Mouse (Mus musculus) hindbrain, embryonic 11.5 days (tissue): ENCODE measurements around the gene Rbks. TPM values are rescaled to one million over a fixed set of nuclear protein-coding genes. Genes with fewer than 3 reads are reported as not detected.

ENCODE experiments used
- ATAC-seq: fragments of 200-750 bp; cut with Nextera tagmentation; 2 replicates; pipeline ENCODE4 v1.8.0; 2017; ENCODE audit warnings: mild to moderate bottlenecking, moderate TSS enrichment, moderate library complexity; ENCODE audit not compliant: low FRiP score
- DNase-seq: peaks from one replicate; pipeline ENCODE4 v3.0.0-alpha.2; 2015; ENCODE audit warnings: low spot score
- H3K27ac ChIP-seq: fragments of 300-500 bp; sonication (generic); 2 replicates; pipeline ENCODE4 v1.5.1; 2014; ENCODE audit warnings: mild to moderate bottlenecking, low read depth, low read length
- H3K27me3 ChIP-seq: fragments of 300-500 bp; sonication (generic); 2 replicates; pipeline ENCODE4 v1.6.1; 2014; ENCODE audit warnings: mild to moderate bottlenecking, low read length, moderate library complexity, mixed read lengths; ENCODE audit not compliant: control insufficient read depth, insufficient read depth
- H3K36me3 ChIP-seq: fragments of 300-500 bp; sonication (generic); 2 replicates; pipeline ENCODE4 v1.6.1; 2014; ENCODE audit warnings: mild to moderate bottlenecking, low read length, moderate library complexity, mixed read lengths; ENCODE audit not compliant: control insufficient read depth, insufficient read depth
- H3K4me1 ChIP-seq: fragments of 300-500 bp; sonication (generic); replicated peaks from 2 replicates; pipeline ENCODE4 v1.6.1; 2014; ENCODE audit warnings: low read length, mixed read lengths; ENCODE audit not compliant: control insufficient read depth, insufficient read depth
- H3K4me2 ChIP-seq: fragments of 300-500 bp; sonication (generic); replicated peaks from 2 replicates; pipeline ENCODE4 v1.6.1; 2014; ENCODE audit warnings: mild to moderate bottlenecking, low read depth, low read length
- H3K4me3 ChIP-seq: fragments of 300-500 bp; sonication (generic); 2 replicates; pipeline ENCODE4 v1.5.1; 2014; ENCODE audit warnings: low read depth, low read length
- H3K9ac ChIP-seq: fragments of 300-500 bp; sonication (generic); 2 replicates; pipeline ENCODE4 v1.6.1; 2014; ENCODE audit warnings: low read depth, low read length
- H3K9me3 ChIP-seq: fragments of 300-500 bp; sonication (generic); 2 replicates; pipeline ENCODE4 v1.6.1; 2016; ENCODE audit warnings: low read length; ENCODE audit not compliant: control insufficient read depth
- WGBS: fragments of 180-500 bp; shearing (Covaris S2); extraction: QIAGEN DNeasy Blood & Tissue Kit; methylation state at CpG from one replicate; pipeline ENCODE4 v1.1.7; 2014; 5-methylcytosine and 5-hydroxymethylcytosine counted together
- polyA plus RNA-seq: library from polyadenylated mRNA; unstranded; fragments of >200 nt; fragmentation: Nextera tagmentation; extraction: Ambion mirVana; gene quantifications from 2 replicates; pipeline ENCODE4 v1.2.1, GENCODE M21; 2014

Gene Rbks
- polyA plus RNA-seq: 2.0 and 2.1 TPM in 2 replicates

DNA sequence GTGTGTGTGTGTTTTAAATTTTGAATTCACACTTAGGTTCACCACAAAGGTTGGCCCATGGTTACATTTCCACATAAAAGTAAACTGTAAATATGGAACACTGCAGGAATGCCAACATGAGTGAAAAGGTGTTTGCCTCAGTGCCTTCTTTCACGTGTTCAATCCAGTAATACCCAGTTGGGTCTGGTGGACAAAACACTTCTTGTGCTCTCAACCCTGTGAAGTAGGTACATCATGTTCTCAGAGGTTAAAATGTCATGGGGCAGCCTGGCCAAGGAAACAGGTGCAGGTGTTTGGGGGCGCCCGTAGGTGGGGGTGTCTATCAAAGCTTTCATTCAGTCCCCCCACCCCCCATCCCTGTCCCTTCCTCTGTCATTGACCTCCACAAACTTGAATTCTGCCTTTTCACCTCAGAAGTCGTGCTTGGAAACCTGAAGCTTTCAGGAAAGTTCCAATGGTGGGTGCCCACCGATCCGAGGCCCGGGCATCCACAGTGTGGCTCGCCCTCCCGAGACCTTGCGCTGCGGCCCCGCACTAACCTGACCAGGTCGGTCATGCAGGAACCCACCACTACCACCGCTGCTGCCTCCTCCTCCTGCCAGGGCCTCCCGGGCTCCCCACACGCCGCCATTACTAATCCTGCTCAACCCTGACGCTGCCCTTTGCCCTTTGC is at the start of gene Rbks:
TSS of gene Rbks (minus strand) at position 657 of the 673 bp plus-strand sequence.
- 6% methylated on average over 18 of the region's 18 CpGs for WGBS
- H3K4me1 ChIP-seq: no peaks in the 10 kb centered on the region
- ATAC-seq: no peak

DNA sequence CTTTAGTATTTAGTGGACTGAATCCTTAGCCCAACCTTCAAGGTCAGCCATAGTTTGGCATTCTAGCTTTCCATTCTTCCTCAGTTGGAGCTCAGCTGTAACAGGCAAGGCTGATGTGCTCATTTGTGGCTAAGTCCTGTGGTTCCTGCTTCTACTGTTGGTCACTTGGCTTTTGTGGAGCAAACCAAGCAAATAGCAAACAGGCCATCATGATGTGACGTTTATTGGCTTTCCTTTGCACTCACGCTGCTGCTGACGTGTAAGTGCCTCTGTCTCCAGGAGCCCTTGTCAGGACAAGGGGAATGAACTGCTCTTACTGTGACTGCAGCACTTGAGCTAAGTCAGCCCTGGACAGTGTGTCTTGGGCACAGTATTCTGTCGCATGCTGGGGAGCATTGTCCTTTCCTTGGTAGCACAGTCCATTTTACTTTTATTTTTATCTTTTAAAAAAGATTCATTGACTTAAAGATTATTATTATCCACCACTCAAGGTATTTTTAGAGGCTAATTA is 45.1 kb upstream of the Rbks start:
- WGBS: 72% methylated on average over 4 of the region's 4 CpGs
- no peak for ATAC-seq
- H3K36me3 ChIP-seq: no peaks in the 10 kb centered on the region
- no peak for DNase-seq
- H3K4me2 ChIP-seq: no peak overlapping the region
- H3K9me3 ChIP-seq: no peaks in the 10 kb centered on the region
- H3K27me3 ChIP-seq: no peaks in the 10 kb centered on the region
- no peak overlapping the region for H3K4me3 ChIP-seq
- no peak overlapping the region for H3K9ac ChIP-seq
- no peaks in the 10 kb centered on the region for H3K4me1 ChIP-seq
- H3K27ac ChIP-seq: no peak overlapping the region

More for the DNA sequence above, at the start of gene Rbks:
- DNase-seq: no peak
- Histone ChIP-seq H3K27me3 (no peaks in the 10 kb centered on the region), H3K4me3 (peak within 1 kb of the TSS; percentile 73), H3K9me3 (no peaks in the 10 kb centered on the region), H3K4me2 (peak within 1 kb of the TSS; percentile 68), H3K27ac (peak within 1 kb of the TSS; percentile 69), H3K36me3 (no peaks in the 10 kb centered on the region), H3K9ac (peak within 1 kb of the TSS; percentile 72)

DNA sequence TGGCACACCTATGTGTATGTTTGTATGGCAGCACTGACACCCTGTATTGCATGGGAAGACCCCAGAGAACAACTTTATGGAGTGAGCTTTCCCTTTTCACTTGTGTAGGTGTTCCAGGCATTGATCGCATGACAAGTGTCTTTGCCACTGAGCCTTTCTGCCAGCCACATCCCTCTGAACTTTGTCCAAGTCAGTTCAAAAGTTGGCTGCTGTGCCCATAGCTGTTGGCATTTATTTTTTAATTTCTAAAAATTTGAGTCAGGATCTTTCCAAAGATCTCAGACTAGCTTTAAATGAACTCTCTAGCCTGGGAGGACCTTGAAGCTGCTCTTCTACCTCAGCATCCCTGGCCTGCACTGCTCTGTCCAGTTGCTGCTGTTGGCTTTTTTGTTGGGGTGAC is 44.5 kb upstream of the Rbks start:
- Histone ChIP-seq H3K4me1 (no peaks in the 10 kb centered on the region), H3K36me3 (no peaks in the 10 kb centered on the region), H3K27me3 (no peaks in the 10 kb centered on the region), H3K4me2 (no peak overlapping the region), H3K4me3 (no peak overlapping the region), H3K27ac (no peak overlapping the region), H3K9ac (no peak overlapping the region), H3K9me3 (no peaks in the 10 kb centered on the region)
- no peak for DNase-seq
- no peak for ATAC-seq
- WGBS: 97% methylated on average over 1 of the region's 1 CpGs

DNA sequence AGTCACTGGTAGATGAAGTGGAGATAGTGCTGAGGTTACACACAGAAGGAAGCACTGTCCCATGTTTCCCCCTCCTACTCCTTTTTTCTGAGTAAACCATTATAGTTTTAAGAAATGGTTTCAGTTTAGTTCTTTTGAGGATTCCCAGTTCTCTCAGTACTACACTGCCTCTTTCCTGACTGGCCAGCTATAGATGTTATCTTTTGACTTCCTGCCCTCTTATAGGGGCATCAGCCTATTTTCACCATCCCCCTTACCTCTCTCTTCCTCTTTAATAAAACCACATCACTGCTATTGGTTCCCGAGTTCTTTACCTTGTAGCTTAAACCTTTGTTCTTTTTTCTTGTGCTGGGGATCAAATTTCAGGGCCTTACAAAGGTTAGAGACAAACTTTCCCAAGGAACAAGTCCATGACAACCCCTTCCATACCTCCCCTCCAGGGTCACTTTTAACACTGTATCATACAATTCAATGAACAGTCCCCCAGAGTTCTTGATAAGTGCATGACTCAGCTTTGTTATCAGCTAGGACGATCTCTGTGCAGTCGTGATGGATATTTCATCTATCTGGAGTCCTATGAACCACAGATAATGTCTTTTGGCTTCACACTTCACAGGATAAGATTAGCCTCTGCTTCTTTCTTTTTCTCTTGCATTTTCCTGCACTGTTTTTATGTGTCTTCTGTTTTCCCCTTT is 35.4 kb upstream of the Rbks start:
- no peaks in the 10 kb centered on the region for H3K27me3 ChIP-seq
- DNase-seq (no peak), ATAC-seq (no peak)
- no peak overlapping the region for H3K4me2 ChIP-seq
- H3K36me3 ChIP-seq: no peaks in the 10 kb centered on the region
- 57% methylated on average over 3 of the region's 3 CpGs for WGBS
- no peaks in the 10 kb centered on the region for H3K4me1 ChIP-seq
- H3K9ac ChIP-seq: no peak overlapping the region
- H3K27ac ChIP-seq: no peak overlapping the region
- H3K9me3 ChIP-seq: no peaks in the 10 kb centered on the region
- H3K4me3 ChIP-seq: no peak overlapping the region

DNA sequence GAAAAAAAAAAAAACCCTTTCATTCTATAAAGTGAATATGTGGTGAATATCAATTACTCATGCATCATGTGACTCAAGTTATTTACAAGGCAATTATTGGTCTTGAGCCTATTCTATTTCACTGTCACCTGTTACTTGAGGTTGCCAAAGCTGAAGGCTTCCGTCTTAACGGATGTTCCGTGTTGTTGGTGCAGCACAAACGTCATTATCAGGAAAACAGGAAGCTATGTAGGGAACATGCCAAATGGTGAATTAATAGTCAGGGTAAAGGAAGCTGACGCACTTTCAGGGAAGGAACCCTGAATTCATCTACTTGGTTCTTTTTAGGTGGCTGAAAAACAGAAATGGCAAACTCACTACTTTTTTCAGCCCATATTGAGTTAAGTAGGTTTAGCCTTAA is 30.0 kb upstream of the Rbks start:
- Histone ChIP-seq H3K4me3 (no peak overlapping the region), H3K4me2 (no peak overlapping the region), H3K27me3 (no peaks in the 10 kb centered on the region), H3K4me1 (no peaks in the 10 kb centered on the region), H3K27ac (no peak overlapping the region), H3K36me3 (no peaks in the 10 kb centered on the region), H3K9ac (no peak overlapping the region), H3K9me3 (no peaks in the 10 kb centered on the region)
- DNase-seq (no peak), ATAC-seq (no peak)
- 86% methylated on average over 5 of the region's 5 CpGs for WGBS

DNA sequence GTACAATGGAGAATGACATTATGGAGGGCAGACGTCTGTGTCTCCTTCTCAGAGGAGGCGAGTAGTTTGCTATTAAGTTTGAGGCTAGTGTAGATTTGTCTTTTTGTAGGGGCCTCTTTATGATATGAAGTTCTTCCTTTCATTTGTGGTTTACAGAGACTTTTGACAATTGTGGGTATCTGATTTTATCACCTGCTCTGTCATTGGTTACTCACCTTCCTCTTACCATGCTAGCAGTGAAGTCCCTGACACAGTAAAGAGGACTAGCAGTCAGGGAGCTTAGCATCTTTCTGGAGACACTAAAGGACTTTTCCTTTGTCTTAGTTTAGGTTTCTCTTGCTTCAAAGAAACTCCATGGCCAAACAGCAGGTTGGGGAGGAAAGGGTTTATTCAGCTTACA is 28.5 kb upstream of the Rbks start:
- Histone ChIP-seq H3K4me3 (no peak overlapping the region), H3K27ac (no peak overlapping the region), H3K4me2 (no peak overlapping the region), H3K4me1 (no peaks in the 10 kb centered on the region), H3K9me3 (no peaks in the 10 kb centered on the region), H3K9ac (no peak overlapping the region), H3K27me3 (no peaks in the 10 kb centered on the region), H3K36me3 (no peaks in the 10 kb centered on the region)
- 81% methylated on average over 2 of the region's 2 CpGs for WGBS
- no peak for DNase-seq
- no peak for ATAC-seq

DNA sequence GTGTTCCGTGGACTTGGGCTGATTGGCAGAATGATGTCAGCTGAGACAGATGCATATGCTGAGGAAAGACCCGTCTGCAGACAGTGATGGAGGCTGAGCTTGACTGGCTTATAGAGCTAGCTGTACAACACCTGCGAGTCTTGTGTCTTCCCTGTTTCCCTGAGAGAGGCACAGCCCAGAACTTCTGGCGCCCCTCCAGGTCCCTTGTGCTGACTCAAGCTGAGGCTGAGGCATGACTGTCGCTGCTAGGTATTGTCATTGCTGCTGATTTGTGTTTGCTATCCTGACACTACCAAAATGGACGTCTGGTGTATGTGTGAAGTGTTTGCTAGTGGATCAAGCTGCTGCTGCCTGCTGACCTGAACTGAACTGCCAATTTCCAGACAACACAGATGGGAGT is 27.1 kb upstream of the Rbks start:
- Histone ChIP-seq H3K9ac (no peak overlapping the region), H3K36me3 (no peaks in the 10 kb centered on the region), H3K27me3 (no peaks in the 10 kb centered on the region), H3K9me3 (no peaks in the 10 kb centered on the region), H3K4me1 (no peaks in the 10 kb centered on the region), H3K4me2 (no peak overlapping the region), H3K4me3 (no peak overlapping the region), H3K27ac (no peak overlapping the region)
- DNase-seq (no peak), ATAC-seq (no peak)
- WGBS: 75% methylated on average over 6 of the region's 6 CpGs

DNA sequence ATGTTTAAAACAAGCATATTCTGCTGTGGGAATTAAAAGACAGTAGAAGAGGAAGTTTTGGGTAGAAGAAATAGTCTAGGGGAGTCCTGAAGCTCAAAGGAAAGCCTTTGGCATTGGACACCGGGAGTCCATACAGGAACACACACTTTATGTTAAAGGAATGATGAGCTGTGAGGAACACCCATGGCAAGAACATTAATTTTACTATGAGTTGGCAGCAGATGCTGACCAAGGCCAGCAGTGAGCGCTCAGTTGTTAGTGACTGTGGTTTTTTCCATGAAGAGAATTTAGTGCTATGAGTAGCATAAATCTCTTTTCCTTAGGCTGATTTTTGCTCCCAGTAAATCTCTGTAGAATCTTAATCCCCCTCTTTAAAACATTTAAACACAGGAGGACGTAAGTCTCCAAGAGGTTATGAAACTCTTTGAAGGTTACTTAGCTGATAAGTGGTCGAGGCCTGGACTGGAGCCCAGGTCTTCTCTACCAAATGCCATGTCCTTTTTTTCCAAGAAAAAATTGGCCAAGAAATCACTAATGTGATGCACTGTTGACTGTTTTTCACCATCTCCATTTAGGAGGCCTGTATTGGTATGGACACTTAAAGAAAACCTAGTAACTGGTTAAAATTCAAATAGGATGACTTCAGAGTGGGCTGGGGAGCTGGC is 18.2 kb upstream of the Rbks start:
- H3K9me3 ChIP-seq: no peaks in the 10 kb centered on the region
- no peak overlapping the region for H3K9ac ChIP-seq
- ATAC-seq (no peak), DNase-seq (no peak)
- H3K27me3 ChIP-seq: no peaks in the 10 kb centered on the region
- no peak overlapping the region for H3K4me3 ChIP-seq
- no peaks in the 10 kb centered on the region for H3K36me3 ChIP-seq
- 90% methylated on average over 4 of the region's 4 CpGs for WGBS
- no peak overlapping the region for H3K4me2 ChIP-seq
- H3K4me1 ChIP-seq: no peaks in the 10 kb centered on the region
- no peak overlapping the region for H3K27ac ChIP-seq
